Mouse (Mus musculus): ENCODE results near the gene Nucks1. TPM values are rescaled to one million over a fixed set of nuclear protein-coding genes. Genes with fewer than 3 reads are reported as not detected.

Nucks1 gene
- polyA plus RNA-seq, 1 experiment: 51.4 TPM

GRCm38 (mm10) chr1:131910674-131911558 lies 582 bp downstream of the Nucks1 start:
- peaks cover 2% of the 10 kb centered on the region; the same call in 1 of the 2 replicates for H3K4me1 ChIP-seq (ENCODE audit: control insufficient read depth, insufficient read depth, low read length)
- H3K4me3 ChIP-seq (ENCODE audit: insufficient read depth, low read length): peak overlapping the region; percentile 65
- H3K27ac ChIP-seq (ENCODE audit: insufficient read depth, low read length): peak overlapping the region; percentile 86
- TF ChIP-seq POLR2A (IDR thresholded peaks at IDR 0.05; ENCODE audit: extremely low read depth, insufficient read depth, low read length) (peak; percentile 34; the same call in 1 of the 2 replicates), CTCF (IDR thresholded peaks at IDR 0.05; ENCODE audit: extremely low read depth, insufficient read depth, low read length) (no peak)

GRCm38 (mm10) chr1:131917634-131918033 lies 7.3 kb downstream of the Nucks1 start:
- TF ChIP-seq POLR2A (IDR thresholded peaks at IDR 0.05; ENCODE audit: extremely low read depth, insufficient read depth, low read length) (no peak), CTCF (IDR thresholded peaks at IDR 0.05; ENCODE audit: extremely low read depth, insufficient read depth, low read length) (no peak)
- H3K4me3 ChIP-seq (ENCODE audit: insufficient read depth, low read length): no peak overlapping the region
- no peaks in the 10 kb centered on the region for H3K4me1 ChIP-seq (ENCODE audit: control insufficient read depth, insufficient read depth, low read length)
- H3K27ac ChIP-seq (ENCODE audit: insufficient read depth, low read length): no peak overlapping the region

- H3K27ac ChIP-seq (ENCODE audit: insufficient read depth, low read length): no peak overlapping the region
- no peaks in the 10 kb centered on the region for H3K4me1 ChIP-seq (ENCODE audit: control insufficient read depth, insufficient read depth, low read length)
- H3K4me3 ChIP-seq (ENCODE audit: insufficient read depth, low read length): no peak overlapping the region
- TF ChIP-seq CTCF (IDR thresholded peaks at IDR 0.05; ENCODE audit: extremely low read depth, insufficient read depth, low read length) (no peak), POLR2A (IDR thresholded peaks at IDR 0.05; ENCODE audit: extremely low read depth, insufficient read depth, low read length) (no peak)
These were observed 8.7 kb downstream of the Nucks1 start for GRCm38 (mm10) chr1:131919052-131919451.

- Histone ChIP-seq H3K27ac (ENCODE audit: insufficient read depth, low read length) (no peak overlapping the region), H3K4me1 (ENCODE audit: control insufficient read depth, insufficient read depth, low read length) (no peaks in the 10 kb centered on the region), H3K4me3 (ENCODE audit: insufficient read depth, low read length) (no peak overlapping the region)
- TF ChIP-seq POLR2A (IDR thresholded peaks at IDR 0.05; ENCODE audit: extremely low read depth, insufficient read depth, low read length) (no peak), CTCF (IDR thresholded peaks at IDR 0.05; ENCODE audit: extremely low read depth, insufficient read depth, low read length) (no peak)
These were observed 11.8 kb downstream of the Nucks1 start for GRCm38 (mm10) chr1:131922100-131922499.

- no peak for TF ChIP-seq CTCF (IDR thresholded peaks at IDR 0.05; ENCODE audit: extremely low read depth, insufficient read depth, low read length)
- Histone ChIP-seq H3K4me1 (ENCODE audit: control insufficient read depth, insufficient read depth, low read length) (no peaks in the 10 kb centered on the region), H3K4me3 (ENCODE audit: insufficient read depth, low read length) (no peak overlapping the region), H3K27ac (ENCODE audit: insufficient read depth, low read length) (no peak overlapping the region)
These were observed 23.1 kb downstream of the Nucks1 start for GRCm38 (mm10) chr1:131933471-131933870.

- TF ChIP-seq POLR2A (IDR thresholded peaks at IDR 0.05; ENCODE audit: extremely low read depth, insufficient read depth, low read length) (no peak), CTCF (IDR thresholded peaks at IDR 0.05; ENCODE audit: extremely low read depth, insufficient read depth, low read length) (peak; percentile 92)
- Histone ChIP-seq H3K4me3 (ENCODE audit: insufficient read depth, low read length) (no peak overlapping the region), H3K27ac (ENCODE audit: insufficient read depth, low read length) (no peak overlapping the region), H3K4me1 (ENCODE audit: control insufficient read depth, insufficient read depth, low read length) (no peaks in the 10 kb centered on the region)
These were observed 27.4 kb downstream of the Nucks1 start for GRCm38 (mm10) chr1:131937659-131938305.

- TF ChIP-seq POLR2A (IDR thresholded peaks at IDR 0.05; ENCODE audit: extremely low read depth, insufficient read depth, low read length) (no peak), CTCF (IDR thresholded peaks at IDR 0.05; ENCODE audit: extremely low read depth, insufficient read depth, low read length) (no peak)
- no peaks in the 10 kb centered on the region for H3K4me1 ChIP-seq (ENCODE audit: control insufficient read depth, insufficient read depth, low read length)
- H3K4me3 ChIP-seq (ENCODE audit: insufficient read depth, low read length): no peak overlapping the region
- H3K27ac ChIP-seq (ENCODE audit: insufficient read depth, low read length): no peak overlapping the region
These were observed 28.5 kb downstream of the Nucks1 start for GRCm38 (mm10) chr1:131938811-131939210.

GRCm38 (mm10) chr1:131940711-131941244 lies 30.4 kb downstream of the Nucks1 start:
- Histone ChIP-seq H3K4me3 (ENCODE audit: insufficient read depth, low read length) (no peak overlapping the region), H3K4me1 (ENCODE audit: control insufficient read depth, insufficient read depth, low read length) (no peaks in the 10 kb centered on the region), H3K27ac (ENCODE audit: insufficient read depth, low read length) (no peak overlapping the region)
- TF ChIP-seq POLR2A (IDR thresholded peaks at IDR 0.05; ENCODE audit: extremely low read depth, insufficient read depth, low read length): no peak
- no peak for TF ChIP-seq CTCF (IDR thresholded peaks at IDR 0.05; ENCODE audit: extremely low read depth, insufficient read depth, low read length)

- TF ChIP-seq POLR2A (IDR thresholded peaks at IDR 0.05; ENCODE audit: extremely low read depth, insufficient read depth, low read length) (no peak), CTCF (IDR thresholded peaks at IDR 0.05; ENCODE audit: extremely low read depth, insufficient read depth, low read length) (no peak)
- H3K4me1 ChIP-seq (ENCODE audit: control insufficient read depth, insufficient read depth, low read length): no peaks in the 10 kb centered on the region
- H3K27ac ChIP-seq (ENCODE audit: insufficient read depth, low read length): no peak overlapping the region
- no peak overlapping the region for H3K4me3 ChIP-seq (ENCODE audit: insufficient read depth, low read length)
These were observed 31.2 kb downstream of the Nucks1 start for GRCm38 (mm10) chr1:131941501-131941900.
